Mouse (Mus musculus) spleen, adult 2 months (tissue): ENCODE data around the gene Ints4. TPM values are rescaled to one million over a fixed set of nuclear protein-coding genes. Genes with fewer than 3 reads are reported as not detected.

Source experiments
- DNase-seq, 2 experiments: peaks; one replicate each; pipeline versions ENCODE4 v3.0.0 to v3.0.0-alpha.2; 2012 to 2021; ENCODE audit warnings: low spot score in 2 of 2, low read depth in 1 of 2
- H3K27ac ChIP-seq: fragments of 200-500 bp; 2 replicates; pipeline ENCODE4 v1.5.1; 2012; ENCODE audit warnings: low read length, inconsistent platforms; ENCODE audit not compliant: insufficient read depth
- H3K27me3 ChIP-seq: fragments of 200-500 bp; 2 replicates; pipeline ENCODE4 v1.6.1; 2012; ENCODE audit warnings: mild to moderate bottlenecking, moderate library complexity, low read length, inconsistent platforms; ENCODE audit not compliant: control insufficient read depth, insufficient read depth
- H3K36me3 ChIP-seq: fragments of 200-500 bp; 2 replicates; pipeline ENCODE4 v1.6.1; 2012; ENCODE audit warnings: mild to moderate bottlenecking, low read length, inconsistent platforms; ENCODE audit not compliant: control insufficient read depth, insufficient read depth
- H3K4me1 ChIP-seq: fragments of 200-500 bp; 2 replicates; pipeline ENCODE4 v1.6.1; 2011; ENCODE audit warnings: inconsistent platforms; ENCODE audit not compliant: control insufficient read depth, insufficient read depth, insufficient read length
- H3K4me3 ChIP-seq: fragments of 200-500 bp; 2 replicates; pipeline ENCODE4 v1.5.1; 2011; ENCODE audit warnings: mild to moderate bottlenecking, inconsistent platforms; ENCODE audit not compliant: insufficient read depth, insufficient read length; ENCODE audit errors: extremely low read depth
- CTCF ChIP-seq: fragments of 200-500 bp; IDR thresholded peaks from 2 replicates; pipeline ENCODE4 v1.5.1; 2011; ENCODE audit warnings: mild to moderate bottlenecking, inconsistent platforms; ENCODE audit not compliant: insufficient read depth, insufficient read length, insufficient replicate concordance; ENCODE audit errors: extremely low read depth
- POLR2A ChIP-seq: fragments of 200-500 bp; IDR thresholded peaks from 2 replicates; pipeline ENCODE4 v1.6.1; 2011; ENCODE audit warnings: low read depth, low read length, inconsistent platforms
- WGBS: fragments of 180-500 bp; shearing (Covaris S2); methylation state at CpG from one replicate; pipeline ENCODE4 v1.1.7; 2018; 5-methylcytosine and 5-hydroxymethylcytosine counted together
- polyA plus RNA-seq: library from polyadenylated mRNA; depleted of rRNA; stranded (reverse); fragments of >200 nt; gene quantifications from 2 replicates; pipeline ENCODE4 v1.2.3, GENCODE M21; 2012

Ints4 gene
- polyA plus RNA-seq, 1 experiment: 60.8 TPM

DNA sequence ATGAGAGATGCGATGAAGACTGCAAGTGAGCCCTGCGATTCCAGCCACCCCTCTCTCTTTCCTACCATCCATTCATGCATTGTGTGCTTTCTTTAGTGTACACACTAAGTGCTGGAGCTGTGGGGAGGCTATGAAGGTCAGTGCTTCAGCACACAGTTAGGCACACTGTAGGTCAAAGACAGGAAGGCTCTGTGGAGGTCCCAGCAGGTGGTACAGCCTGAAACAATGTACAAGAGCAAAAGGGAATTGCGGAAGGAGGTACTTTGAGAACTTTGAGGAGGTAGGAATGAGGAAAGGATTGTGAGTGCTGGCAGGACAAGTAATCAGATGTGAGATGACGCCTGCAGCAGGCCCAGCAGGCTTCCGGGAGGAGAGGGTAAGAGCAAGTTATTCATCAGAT is 54.8 kb downstream of the Ints4 start:
- no peak for DNase-seq
- TF ChIP-seq POLR2A (no peak), CTCF (no peak)
- Histone ChIP-seq H3K36me3 (peaks cover 37% of the 10 kb centered on the region), H3K27ac (no peak overlapping the region), H3K4me3 (no peak overlapping the region), H3K4me1 (no peaks in the 10 kb centered on the region), H3K27me3 (no peaks in the 10 kb centered on the region)
- WGBS: 93% methylated on average over 5 of the region's 5 CpGs

DNA sequence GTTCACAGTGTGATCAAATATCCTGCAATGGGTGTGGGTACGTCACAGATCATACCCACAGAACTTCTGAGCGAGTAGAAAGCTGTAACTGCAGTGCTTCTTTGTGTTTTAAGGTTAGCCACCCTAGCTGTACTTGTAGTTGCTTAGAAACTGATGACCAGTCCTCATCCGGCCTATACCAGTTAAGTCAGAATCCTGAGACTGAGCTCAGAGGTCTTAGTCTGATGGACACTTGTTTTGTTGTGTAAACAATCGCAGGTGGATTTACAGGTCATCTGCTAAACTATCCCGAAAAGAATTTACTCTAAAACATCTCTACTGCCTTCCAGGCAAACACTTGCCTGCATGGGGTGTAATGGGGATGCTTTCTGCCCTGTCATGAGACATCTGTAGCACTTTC is 55.8 kb downstream of the Ints4 start:
- H3K4me1 ChIP-seq: no peaks in the 10 kb centered on the region
- H3K4me3 ChIP-seq: no peak overlapping the region
- DNase-seq: no peak
- 91% methylated on average over 5 of the region's 5 CpGs for WGBS
- H3K36me3 ChIP-seq: peaks cover 38% of the 10 kb centered on the region
- TF ChIP-seq POLR2A: no peak
- no peak for TF ChIP-seq CTCF
- H3K27ac ChIP-seq: no peak overlapping the region
- H3K27me3 ChIP-seq: no peaks in the 10 kb centered on the region

DNA sequence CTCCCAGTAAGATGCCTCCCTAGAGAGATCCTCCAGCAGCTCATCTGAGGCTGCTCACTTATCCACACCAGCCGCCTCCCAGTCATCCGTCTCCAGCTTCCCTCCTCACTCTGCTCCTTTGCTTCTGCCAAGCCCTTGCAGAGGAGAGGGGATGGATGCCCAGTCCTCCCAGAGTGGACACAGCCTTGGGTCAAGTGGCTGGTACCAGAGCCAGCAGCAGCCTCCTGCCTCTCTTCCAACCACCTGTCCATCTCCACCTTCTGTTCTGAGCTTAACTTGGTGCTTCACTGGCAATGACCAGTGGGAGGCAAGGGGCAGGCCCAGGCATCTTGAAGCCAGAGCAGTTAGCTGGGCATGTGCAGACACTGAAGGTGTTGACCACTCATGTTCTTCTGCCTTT is 65.7 kb downstream of the Ints4 start:
- no peak for DNase-seq
- no peak for TF ChIP-seq POLR2A
- TF ChIP-seq CTCF: no peak
- no peak overlapping the region for H3K4me3 ChIP-seq
- no peak overlapping the region for H3K27ac ChIP-seq
- peaks cover 11% of the 10 kb centered on the region for H3K36me3 ChIP-seq
- 100% methylated on average over 2 of the region's 2 CpGs for WGBS
- H3K27me3 ChIP-seq: no peaks in the 10 kb centered on the region
- no peaks in the 10 kb centered on the region for H3K4me1 ChIP-seq

DNA sequence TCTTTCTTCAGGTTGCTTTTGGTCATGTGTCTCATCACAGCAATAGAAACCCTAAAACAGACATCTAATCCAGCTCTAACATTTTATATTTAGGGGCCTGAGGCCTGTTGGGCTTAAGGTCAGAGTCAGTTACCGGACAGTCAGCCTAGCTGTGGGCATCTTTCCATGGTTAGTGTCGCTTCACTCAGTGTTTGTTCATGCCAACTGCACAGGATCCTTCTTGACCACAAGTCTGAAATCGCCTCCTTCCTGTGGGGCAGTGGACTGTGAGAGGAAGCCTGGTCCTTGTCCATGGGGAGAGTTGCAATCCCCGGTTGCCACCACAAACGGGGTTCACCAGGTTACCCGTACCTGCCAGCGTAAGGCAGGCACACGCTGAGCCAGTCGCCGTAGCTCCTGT is 68.5 kb downstream of the Ints4 start:
- no peak overlapping the region for H3K4me3 ChIP-seq
- no peaks in the 10 kb centered on the region for H3K4me1 ChIP-seq
- no peak overlapping the region for H3K27ac ChIP-seq
- DNase-seq: no peak
- 0 out of 2 replicates have a peak, but pooled peaks cover 3% of the 10 kb centered on the region for H3K36me3 ChIP-seq
- TF ChIP-seq CTCF (no peak), POLR2A (no peak)
- H3K27me3 ChIP-seq: no peaks in the 10 kb centered on the region
- WGBS: 91% methylated on average over 10 of the region's 10 CpGs

- no peak for TF ChIP-seq POLR2A
- TF ChIP-seq CTCF: no peak
- Histone ChIP-seq H3K4me3 (no peak overlapping the region), H3K36me3 (0 out of 2 replicates have a peak, but pooled peaks cover 1% of the 10 kb centered on the region), H3K27ac (no peak overlapping the region), H3K4me1 (no peaks in the 10 kb centered on the region), H3K27me3 (no peaks in the 10 kb centered on the region)
- DNase-seq: no peak
- WGBS: 89% methylated on average over 9 of the region's 9 CpGs
Observed at GRCm38 (mm10) chr7:97550673-97551072, 69.9 kb downstream of the Ints4 start.

- H3K36me3 ChIP-seq: 0 out of 2 replicates have a peak, but pooled peaks cover 1% of the 10 kb centered on the region
- no peak overlapping the region for H3K4me3 ChIP-seq
- no peaks in the 10 kb centered on the region for H3K27me3 ChIP-seq
- no peak overlapping the region for H3K27ac ChIP-seq
- no peaks in the 10 kb centered on the region for H3K4me1 ChIP-seq
- TF ChIP-seq CTCF (no peak), POLR2A (no peak)
- DNase-seq: no peak
- 59% methylated on average over 2 of the region's 2 CpGs for WGBS
Observed at GRCm38 (mm10) chr7:97563576-97563975, 82.8 kb downstream of the Ints4 start.

DNA sequence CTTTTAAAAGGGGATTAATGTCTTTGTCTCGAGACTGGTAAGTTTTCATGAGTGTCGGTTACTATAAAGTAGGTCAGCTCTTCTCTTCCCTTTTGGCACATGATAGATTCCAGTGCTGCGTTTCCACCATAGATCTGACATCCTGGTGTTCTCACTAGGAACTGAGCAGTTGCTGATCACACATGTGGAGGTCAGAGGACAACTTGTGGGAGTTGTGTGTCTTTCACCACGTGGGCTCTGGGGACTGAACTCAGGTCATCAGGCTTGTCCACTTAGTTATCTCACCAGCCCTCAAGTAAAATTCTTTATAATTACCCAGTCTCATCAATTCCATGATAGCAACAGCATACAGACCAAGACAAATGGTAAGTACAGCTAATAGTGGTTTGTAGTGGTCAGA is 88.6 kb downstream of the Ints4 start:
- DNase-seq: no peak
- WGBS: 83% methylated on average over 4 of the region's 4 CpGs
- H3K4me3 ChIP-seq: no peak overlapping the region

More for the DNA sequence above, 88.6 kb downstream of the Ints4 start:
- H3K27me3 ChIP-seq: no peaks in the 10 kb centered on the region
- no peaks in the 10 kb centered on the region for H3K4me1 ChIP-seq
- no peak overlapping the region for H3K27ac ChIP-seq
- H3K36me3 ChIP-seq: 0 out of 2 replicates have a peak, but pooled peaks cover 1% of the 10 kb centered on the region
- TF ChIP-seq POLR2A: no peak
- TF ChIP-seq CTCF: no peak
